Mouse (Mus musculus): ENCODE measurements around the gene Aqp9.

GRCm38 (mm10) chr9:71063551-71063950, 104.9 kb downstream of the Aqp9 start:
- TF ChIP-seq CTCF (IDR thresholded peaks at IDR 0.05; ENCODE audit: low read depth) (peak; percentile 31; the same call in 1 of the 2 replicates), EP300 (IDR thresholded peaks at IDR 0.05; ENCODE audit: low read depth) (no peak)
